Mouse (Mus musculus) lung, postnatal 0 days (tissue): Measurements from ENCODE around the gene Endog.

ENCODE experiments used
- CTCF ChIP-seq: IDR thresholded peaks from 2 replicates; pipeline ENCODE4 v1.5.1; 2016; ENCODE audit warnings: antibody characterized with exemption, mild to moderate bottlenecking
- EP300 ChIP-seq: IDR thresholded peaks from 2 replicates; pipeline ENCODE4 v1.6.1; 2016; ENCODE audit warnings: antibody characterized with exemption, mild to moderate bottlenecking, control low read depth

DNA sequence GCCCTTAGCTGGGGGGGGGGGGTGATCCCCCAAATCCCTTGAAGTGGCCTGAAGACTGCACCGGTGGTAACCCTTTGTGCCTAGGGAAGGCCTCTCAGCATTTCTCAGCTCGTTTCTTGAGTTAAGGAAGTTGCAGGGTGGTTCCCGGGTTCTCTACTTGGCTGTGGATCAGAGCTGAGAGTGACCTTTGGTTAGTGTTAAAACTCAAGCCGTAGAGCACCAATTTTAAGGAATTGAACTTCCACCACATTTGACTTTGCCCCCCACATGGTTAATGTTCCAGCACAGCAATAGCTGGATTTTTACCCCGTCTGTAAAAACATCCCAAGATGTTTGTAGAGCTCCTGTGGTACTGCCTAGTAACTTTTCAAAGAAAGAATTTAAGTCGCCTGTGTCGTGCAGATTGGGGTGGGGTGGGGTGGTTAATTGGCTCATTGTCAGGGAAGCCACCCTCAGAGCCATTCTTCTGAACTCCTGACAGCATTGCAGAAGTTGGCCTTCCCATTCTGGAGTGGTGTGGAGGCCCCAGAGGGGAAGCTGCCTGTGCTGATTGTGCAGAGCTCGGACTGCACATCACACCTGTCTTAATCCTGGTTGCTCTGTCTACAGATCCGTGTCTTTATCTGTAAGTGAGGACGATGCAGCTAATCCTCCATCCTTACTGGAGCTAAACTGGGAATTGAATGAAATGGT lies 36.2 kb upstream of the Endog start:
- TF ChIP-seq CTCF (no peak), EP300 (no peak)
